Mouse (Mus musculus): ENCODE data around the gene Ssbp4. TPM values are rescaled to one million over a fixed set of nuclear protein-coding genes. Genes with fewer than 3 reads are reported as not detected.
"Not testable (repeated sequence)": the region's sequence is repeated elsewhere in the genome, so short reads cannot be mapped to it uniquely, and the experiment has no call there.

The Ssbp4 gene
- total RNA-seq, 2 experiments from 2014 or later: 257 to 265 TPM

DNA sequence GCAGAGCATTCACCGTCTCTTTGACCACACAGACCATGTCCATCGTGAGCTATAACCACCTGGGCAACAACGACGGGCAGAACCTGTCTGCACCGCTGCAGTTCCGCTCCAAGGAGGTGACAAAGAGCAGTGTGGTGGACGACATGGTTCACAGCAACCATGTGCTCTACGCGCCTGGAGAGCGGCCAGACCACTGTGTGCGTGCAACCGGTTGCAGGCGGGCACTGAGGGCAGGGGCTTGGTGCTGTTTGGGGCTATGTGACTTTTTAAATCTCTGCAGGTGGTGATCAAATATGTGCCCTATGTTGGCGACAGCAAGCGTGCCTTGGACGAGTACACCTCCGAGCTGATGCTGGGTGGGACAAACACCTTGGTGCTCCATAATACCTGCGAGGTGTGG is 12.5 kb downstream of the Ssbp4 start:
- no peak for DNase-seq (ENCODE audit: low spot score in 2 of 2)
- intact Hi-C loops (cut with DNase I): no loop called here

DNA sequence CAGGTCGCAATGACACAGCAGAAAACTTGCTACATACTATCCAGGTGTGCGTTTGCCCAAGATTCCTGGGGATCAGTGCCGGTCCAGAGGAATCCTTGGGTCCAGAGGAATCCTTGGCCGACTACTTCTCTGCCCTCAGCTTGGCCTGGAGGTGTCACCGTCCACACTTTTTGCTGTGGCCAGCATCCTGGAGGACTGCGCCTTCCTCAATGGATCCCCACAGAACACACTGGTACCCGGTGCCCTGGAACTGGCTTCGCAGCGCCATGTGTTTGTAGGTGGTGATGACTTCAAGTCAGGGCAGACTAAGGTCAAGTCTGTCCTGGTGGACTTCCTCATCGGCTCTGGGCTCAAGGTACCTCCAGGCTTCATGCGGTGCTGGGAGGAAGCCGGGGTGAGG is 12.9 kb downstream of the Ssbp4 start:
- intact Hi-C loops (cut with DNase I): no loop called here
- DNase-seq (ENCODE audit: low spot score in 2 of 2): no peak

DNA sequence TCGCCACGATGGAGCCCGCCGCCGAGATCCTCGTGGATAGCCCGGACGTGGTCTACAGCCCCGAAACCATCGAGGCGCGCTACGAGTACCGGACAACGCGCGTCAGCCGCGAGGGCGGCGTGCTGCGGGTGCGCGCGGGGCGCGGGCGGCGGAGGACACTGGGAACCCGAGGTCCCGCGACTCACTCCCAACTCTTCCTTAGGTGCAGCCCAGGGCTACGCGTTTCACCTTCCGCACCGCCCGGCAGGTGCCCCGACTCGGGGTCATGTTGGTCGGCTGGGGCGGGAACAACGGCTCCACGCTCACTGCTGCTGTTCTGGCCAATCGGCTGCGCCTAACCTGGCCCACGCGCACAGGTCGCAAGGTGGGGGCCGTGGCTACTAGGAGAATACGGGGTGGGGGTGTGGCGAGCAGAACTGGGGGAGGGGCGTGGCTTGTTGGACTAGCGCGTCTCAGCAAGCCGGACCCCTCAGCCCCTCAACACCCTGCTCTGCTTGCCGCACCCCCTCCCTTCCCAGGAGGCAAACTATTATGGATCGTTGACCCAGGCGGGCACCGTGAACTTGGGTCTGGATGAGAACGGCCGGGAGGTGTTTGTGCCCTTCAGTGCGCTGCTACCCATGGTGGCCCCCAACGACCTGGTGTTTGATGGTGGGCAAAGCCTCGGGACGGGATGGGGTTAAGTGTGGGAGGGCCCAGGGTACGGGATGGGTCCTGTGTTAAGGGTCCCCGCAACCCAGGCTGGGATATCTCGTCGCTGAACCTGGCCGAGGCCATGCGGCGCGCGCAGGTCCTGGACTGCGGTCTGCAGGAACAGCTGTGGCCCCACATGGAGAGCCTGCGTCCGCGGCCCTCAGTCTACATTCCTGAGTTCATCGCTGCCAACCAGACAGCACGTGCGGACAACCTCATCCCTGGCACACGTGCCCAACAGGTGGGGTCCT is 13.8 kb downstream of the Ssbp4 start:
- intact Hi-C loops (cut with DNase I): no loop called here

DNA sequence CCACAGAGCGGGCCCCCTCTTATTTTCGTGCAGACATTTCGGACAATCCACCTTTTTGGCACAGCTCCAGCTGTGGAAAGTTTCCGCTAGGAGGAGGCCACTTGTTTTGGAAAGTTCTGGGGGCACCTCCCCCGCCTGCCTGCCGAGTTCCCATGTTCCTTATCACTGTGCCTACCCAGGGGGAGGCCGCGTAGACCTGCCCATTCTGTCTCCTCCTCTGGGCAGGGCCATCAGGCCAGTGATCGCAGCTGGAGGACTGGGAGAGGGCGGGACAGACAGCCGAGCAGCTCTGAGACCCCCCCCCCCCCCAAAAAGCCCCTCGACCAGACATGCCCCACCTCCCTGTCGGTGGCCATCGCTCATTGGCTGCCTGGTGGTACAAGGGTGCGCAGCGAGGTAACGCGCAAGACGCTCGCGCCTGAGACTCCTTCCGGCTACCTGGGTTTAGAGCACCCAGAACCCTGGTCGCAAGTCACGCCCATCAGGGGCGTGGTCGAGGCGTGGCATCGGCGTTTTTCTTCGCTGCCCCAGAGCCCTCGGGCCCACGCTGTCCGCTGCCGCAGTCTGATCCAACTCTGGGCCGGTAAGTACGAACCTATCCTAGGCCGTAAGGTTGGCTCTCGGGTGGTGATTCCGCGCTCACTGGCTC is 14.6 kb downstream of the Ssbp4 start, which contains the start of gene Isyna1:
TSS of gene Isyna1 (plus strand) at position 413 of the 649 bp plus-strand sequence.
- DNase-seq (ENCODE audit: low spot score in 2 of 2): peak; percentile 77 to 78
- intact Hi-C loops (cut with DNase I): no loop called here

More for the DNA sequence above, 13.8 kb downstream of the Ssbp4 start:
- DNase-seq (ENCODE audit: low spot score in 2 of 2): peak; percentile 34 to 62

DNA sequence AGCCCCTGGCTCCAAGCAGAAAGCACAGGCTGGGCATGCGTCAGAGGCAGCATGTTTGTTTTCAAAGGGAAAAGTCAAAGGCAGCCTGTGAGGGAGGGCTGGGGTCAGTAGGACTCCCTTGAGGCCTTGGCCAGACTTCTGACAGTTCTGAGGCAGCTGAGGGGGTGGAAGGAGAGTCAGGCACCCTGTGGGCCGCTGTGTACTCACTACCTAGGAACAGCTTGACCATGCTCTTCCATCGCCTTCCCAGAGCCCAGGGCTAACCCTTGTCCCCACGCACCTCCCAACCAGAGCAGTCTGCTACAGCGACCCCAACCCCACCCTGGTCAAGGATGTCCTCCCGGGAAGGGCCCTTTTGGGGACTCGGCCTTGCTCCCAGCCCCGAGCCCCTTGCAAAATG is 15.5 kb downstream of the Ssbp4 start:
- DNase-seq (ENCODE audit: low spot score in 2 of 2): peak in 1 of 2 experiments; percentile 24
- intact Hi-C loops (cut with DNase I): no loop called here

DNA sequence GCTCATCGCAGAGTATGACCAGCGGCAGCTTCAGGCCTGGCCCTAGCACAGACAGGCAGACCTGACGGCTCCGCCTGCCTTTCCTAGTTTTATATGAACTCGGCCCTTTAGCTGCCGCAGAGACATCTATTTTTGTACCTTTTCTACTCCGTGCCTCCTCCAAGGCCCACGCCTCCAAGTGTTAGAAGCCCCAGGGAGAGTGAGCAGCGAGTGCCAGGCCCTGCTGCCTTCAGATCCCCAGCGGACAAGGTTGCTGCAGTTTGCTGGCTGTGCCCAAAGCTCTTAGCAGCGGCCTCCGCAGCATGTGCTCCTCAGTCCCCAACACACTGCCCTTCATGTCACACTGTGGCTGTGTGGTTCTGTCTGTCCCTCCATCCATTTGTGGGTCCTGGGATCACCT is 17.1 kb downstream of the Ssbp4 start:
- peak; percentile 38 to 60 for DNase-seq (ENCODE audit: low spot score in 2 of 2)
- intact Hi-C loops (cut with DNase I): no loop called here

DNA sequence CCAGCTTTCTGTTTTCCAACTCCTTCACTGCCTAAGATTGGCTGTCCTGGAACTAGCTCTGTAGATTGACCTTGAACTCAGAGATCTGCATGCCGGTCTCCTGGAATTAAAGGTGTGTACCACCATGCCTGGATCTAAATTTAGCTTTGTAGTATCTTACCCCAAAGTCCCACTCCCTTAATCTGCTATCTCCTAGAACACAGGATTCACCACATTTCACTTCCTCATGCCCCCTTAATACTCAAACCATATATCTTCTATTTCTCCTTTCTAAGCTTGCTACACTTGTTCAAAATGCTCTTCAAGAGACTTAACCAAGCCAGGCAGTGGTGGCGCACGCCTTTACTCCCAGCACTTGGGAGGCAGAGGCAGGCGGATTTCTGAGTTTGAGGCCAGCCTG is 20.7 kb downstream of the Ssbp4 start:
- DNase-seq (ENCODE audit: low spot score in 2 of 2); intact Hi-C loops (cut with DNase I): not testable (repeated sequence)

DNA sequence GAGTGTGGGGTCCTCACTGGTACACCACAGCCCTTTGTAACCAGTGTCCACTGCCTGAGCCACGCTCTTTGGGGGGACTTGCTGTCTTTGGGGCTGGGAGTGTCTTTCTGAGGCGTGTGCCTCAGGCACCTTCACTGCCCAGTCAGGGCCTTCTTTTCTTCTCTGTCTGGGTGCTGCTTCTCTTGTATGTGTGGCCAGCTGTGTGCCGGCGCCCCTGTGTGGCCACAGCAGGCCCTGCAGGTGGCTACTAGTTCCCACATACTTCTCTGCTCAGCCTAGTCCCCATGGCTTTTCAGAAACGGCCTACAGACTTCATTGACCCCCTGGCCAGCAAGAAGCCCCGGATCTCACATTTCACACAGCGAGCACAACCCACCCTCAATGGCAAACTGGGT is 23.4 kb downstream of the Ssbp4 start:
- intact Hi-C loops (cut with DNase I): no loop called here
- DNase-seq (ENCODE audit: low spot score in 2 of 2): peak; percentile 50 to 53

DNA sequence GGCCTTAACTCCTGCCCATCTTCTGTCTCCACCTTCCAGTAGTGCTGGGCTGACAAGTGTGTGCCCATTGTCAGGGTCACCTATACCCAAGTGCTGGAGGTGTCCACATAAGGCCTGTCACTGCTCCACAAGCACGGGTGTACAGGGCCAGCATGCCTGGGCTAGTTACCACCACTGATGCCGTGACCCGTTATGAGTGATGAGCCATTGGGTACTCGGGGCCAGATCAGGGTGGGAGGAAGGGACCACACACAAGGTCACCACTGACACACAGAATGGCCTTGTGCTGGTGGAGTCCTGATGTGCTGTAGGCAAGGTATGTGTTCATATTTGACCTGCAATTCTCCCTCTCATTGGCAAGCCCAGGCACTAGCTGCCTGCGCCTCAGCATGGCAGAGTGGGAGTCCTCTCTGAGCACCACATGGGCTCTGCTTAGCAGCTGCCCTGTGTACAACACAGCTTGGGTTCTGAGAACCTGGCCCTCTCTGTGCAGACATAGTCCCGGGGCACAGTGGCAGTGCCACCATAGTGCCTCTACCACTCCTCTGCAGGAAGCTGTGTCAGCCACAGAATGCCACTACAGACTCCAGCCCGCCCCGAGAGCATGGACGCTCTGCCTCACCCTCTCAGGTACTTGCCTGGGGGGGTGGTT is 23.9 kb downstream of the Ssbp4 start:
- intact Hi-C loops (cut with DNase I): loop anchor here (5.0 kb wide), 1 partner anchor 37 kb away; no protein-coding TSS in a partner anchor
- no peak for DNase-seq (ENCODE audit: low spot score in 2 of 2)

DNA sequence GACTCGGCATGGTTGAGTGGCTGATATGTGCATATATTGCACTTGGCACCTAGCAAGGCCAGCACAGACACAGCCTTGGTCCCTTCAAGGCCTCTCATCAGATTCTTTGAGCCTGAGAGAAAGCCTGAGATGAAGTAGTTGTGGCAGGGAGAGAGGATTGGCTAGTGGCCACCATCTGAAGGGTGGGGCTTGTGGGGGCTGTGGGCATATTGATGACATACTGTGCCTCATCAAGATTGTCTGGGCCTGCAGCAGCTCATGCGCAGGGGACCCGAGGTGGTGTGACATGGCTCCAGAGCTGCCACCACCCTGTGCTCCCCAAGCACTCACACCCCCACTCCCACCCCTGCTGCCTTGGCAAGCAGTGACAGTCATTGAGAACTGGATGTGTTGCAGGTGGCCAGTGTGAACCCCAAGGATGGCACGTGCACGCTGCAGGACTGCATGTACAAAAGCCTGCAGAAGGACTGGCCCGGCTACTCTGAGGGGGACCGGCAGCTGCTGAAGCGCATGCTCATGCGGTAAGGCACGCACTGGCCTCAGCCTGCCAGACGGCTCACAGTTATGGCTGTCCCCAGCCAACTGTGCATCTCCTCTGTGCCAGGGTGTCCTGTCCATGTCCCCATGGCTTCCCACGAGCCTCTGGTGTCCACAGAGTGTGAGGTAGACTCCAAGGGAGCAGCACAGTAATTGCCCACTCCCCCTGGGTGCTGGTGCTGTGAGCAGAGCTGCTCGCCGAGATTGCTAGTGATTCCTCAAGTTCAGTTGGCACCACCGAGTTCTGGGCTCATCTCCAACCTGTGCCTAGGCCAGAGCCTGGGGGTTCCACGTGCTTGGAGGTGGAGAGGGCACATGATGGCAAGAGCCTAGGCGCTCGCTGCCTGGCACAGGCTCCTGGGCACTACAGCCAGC is 24.9 kb downstream of the Ssbp4 start:
- intact Hi-C loops (cut with DNase I): loop anchor here (5.0 kb wide), 1 partner anchor 36 kb away; no protein-coding TSS in a partner anchor

DNA sequence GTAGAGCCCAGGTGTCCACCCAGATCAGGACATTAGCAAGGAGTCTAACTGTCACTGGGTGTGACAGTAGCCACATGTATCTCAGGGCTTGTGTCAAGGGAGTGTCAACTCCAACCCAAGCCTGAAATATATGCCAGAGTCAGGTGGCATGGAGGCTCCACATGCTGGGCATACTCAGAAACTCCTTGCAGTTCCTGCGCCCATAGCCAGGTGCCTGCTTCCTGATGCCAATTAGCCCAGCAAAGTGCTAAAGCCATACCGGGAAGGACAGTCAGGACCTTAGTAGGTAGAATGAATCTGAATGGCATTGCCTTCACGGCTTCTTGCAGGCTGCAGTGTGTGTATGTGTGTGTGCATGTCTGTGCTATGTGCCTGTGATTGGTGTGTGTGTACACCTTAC is 31.5 kb downstream of the Ssbp4 start:
- intact Hi-C loops (cut with DNase I): no loop called here
- no peak for DNase-seq (ENCODE audit: low spot score in 2 of 2)

More for the DNA sequence above, 24.9 kb downstream of the Ssbp4 start:
- peak; percentile 34 to 49 for DNase-seq (ENCODE audit: low spot score in 2 of 2)

DNA sequence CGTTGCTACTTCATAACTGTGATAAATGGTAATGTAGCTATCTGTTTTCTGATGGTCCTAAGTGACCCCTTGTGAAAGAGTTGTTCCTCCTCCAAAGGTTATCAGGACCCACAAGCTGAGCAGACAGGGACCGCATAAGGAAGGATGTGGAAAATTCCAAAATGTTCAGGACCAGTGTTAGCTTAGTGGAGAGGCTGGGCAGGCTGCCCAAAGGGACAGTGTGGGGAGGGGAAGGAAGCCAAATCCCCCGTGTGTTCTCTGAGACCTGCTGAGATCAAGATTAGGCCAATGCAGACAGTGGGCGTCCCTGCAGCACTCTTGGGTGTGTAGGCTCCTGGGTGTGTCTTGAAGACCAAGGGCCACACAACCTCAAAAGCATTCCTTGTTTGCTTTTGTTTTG is 33.8 kb downstream of the Ssbp4 start:
- intact Hi-C loops (cut with DNase I): loop anchor here (5.0 kb wide), 1 partner anchor 822 kb away; the partner anchor contains the start of genes Babam1 and Ushbp1
- no peak for DNase-seq (ENCODE audit: low spot score in 2 of 2)

DNA sequence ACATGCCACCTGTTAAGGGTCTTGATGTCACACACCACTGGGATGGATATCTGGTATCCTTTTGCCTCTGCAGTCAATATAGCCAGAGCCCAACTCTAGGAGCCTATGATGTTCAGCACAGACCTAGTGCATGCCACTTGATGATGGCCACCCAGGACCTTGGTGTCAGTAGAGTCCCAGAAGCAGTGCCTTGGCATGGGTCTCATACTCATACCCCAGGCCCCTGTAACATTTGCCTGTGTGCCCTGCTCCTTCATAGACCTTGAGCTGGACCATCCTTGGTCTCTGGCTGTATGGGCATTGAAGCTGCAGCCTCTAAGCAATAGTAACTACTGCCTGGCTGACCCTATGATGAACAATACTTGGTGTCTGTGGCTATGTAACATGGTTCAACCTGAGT is 34.4 kb downstream of the Ssbp4 start:
- intact Hi-C loops (cut with DNase I): loop anchor here (5.0 kb wide), 1 partner anchor 823 kb away; the partner anchor contains the start of genes Babam1 and Ushbp1
- no peak for DNase-seq (ENCODE audit: low spot score in 2 of 2)

DNA sequence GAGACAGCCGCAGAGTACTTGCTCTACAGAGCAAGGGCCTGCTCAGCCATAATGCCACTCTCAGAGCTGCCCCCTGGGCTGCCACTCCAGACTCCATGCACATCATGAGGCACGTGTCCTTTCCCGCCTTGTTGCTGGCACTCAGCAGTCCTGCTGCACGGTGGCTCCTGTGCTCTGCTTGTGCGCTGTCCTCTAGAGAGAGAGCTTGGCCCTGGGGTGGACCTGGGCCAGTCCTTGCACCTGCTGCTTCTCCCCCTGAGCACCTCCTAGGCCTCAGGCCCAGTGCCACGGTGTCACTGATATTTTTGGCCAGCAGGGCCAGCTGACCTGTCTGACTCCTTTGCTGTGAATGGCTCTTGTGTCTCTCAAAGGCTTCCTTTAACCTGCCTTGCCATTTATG is 37.7 kb downstream of the Ssbp4 start:
- intact Hi-C loops (cut with DNase I): loop anchor here (5.0 kb wide), 1 partner anchor 826 kb away; the partner anchor contains the start of genes Babam1 and Ushbp1
- DNase-seq (ENCODE audit: low spot score in 2 of 2): no peak

DNA sequence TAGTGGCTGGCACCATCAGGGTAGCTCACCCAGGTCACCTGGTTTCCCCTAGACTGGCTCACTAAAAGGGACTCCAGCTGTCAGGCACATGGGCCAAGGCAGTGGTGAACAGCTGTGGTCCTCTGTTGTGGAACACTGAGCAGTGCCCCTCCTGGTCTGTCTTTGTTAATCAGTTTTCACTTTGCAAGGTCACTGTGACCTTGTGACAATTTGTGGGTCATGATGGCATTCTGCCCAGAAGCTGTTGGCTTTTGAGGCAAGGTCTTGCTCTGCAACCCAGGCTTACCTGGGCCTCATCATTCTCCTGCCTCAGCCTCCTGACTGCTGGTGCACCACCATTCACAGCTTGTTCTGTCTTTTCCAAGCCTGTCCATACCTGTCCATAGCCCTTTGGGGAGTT is 38.3 kb downstream of the Ssbp4 start:
- no peak for DNase-seq (ENCODE audit: low spot score in 2 of 2)
- intact Hi-C loops (cut with DNase I): loop anchor here (5.0 kb wide), 1 partner anchor 827 kb away; the partner anchor contains the start of genes Babam1 and Ushbp1

DNA sequence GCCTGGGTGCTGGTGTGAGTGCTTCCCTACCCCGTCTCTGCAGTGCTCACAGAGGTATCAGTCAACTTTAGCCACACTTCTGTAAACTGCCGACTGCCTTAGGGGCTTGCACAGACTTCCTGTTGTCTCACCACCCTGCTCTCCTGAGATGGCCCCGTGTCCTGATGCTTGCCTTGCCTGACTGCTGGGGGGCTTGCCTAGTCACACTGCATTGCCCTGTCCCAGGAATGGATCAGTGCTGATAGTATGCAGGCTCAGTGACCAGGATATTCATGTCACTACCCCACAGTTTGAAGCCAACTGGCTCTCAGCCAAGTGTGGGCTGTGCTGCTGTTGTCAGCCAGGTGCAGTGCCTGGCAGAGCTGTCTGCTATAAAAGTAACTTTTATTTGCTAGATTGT is 43.1 kb downstream of the Ssbp4 start:
- no peak for DNase-seq (ENCODE audit: low spot score in 2 of 2)
- intact Hi-C loops (cut with DNase I): no loop called here

DNA sequence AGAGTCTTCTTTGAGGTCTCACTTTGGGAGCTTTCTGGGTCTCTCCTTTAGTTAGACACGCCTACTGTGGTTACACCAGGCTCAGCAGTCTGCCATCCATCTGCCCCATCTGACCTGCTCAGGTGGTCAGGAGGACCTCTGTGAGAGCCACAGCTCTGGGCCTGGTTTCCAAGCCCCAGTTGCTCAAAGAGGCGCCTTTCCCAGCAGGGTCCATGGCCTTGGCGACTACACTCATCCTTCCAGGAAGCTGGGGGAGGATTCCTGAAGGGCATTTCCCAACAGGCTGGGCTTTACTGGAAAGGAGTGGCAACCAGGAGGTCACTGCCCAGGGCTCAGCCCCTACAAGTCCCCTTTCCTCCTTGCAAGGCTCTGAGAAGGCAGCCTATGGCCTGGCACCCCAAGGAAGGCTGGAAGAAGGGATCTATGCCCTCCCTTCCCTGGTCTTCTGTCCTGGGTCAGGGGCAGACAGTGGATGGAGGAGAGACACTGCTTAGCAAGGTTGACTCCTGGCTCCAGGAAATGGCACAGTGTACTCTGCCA is 43.9 kb downstream of the Ssbp4 start:
- DNase-seq (ENCODE audit: low spot score in 2 of 2): no peak
- intact Hi-C loops (cut with DNase I): no loop called here

DNA sequence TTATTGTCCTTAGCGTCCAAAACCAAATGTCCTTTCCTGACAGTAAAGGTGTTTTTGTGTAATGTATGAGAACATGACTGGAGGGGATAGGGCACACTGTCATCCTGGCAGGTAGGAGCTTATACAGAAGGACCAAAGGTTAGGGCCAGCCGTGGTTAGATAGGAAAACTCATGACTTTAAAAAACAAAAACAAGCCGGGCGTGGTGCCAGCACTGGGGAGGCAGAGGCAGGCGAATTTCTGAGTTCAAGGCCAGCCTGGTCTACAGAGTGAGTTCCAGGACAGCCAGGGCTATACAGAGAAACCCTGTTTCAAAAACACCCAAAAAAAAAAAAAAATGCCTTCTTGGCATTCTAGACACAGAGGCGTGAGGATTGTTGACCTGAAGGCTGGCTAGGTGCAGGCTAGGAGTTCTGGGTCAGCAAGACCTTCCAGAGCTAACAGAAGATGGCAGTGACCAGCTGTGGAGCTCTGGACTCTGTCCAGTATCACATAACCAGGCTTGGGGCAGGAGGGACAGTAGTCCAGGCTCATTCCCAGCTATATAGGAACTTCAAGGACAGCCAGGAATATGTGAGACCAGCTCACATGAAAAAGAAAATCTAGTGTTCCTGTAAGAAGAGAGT is 44.8 kb downstream of the Ssbp4 start:
- no peak for DNase-seq (ENCODE audit: low spot score in 2 of 2)
- intact Hi-C loops (cut with DNase I): no loop called here
